Mouse (Mus musculus) cerebellum, adult 9-11 months (tissue): ENCODE measurements around the gene Myzap.

Source experiments
- DNase-seq: peaks from one replicate; pipeline ENCODE4 v3.0.0; 2022

Myzap gene

DNA sequence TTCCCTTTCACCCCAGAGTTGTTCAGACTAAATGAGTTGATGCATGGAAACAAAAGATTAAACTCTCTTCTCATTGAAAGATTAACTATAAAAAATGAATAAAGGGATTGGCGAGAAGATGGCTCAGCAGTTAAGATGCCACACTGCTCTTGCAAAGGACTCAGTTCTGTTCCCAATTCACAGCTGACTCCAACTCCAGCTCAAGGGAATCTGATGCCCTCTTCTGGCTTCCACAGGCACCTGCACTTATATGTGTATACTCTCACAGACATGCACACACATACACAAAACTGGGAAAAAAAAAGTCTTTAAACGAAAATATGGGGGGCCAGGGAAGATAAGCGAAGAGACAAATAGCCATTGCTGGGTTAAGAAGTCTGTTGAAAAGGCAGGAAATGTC, 115.6 kb downstream of the Myzap start:
- DNase-seq: no peak

GRCm38 (mm10) chr9:71475536-71475935, 116.6 kb downstream of the Myzap start:
- DNase-seq: no peak

DNA sequence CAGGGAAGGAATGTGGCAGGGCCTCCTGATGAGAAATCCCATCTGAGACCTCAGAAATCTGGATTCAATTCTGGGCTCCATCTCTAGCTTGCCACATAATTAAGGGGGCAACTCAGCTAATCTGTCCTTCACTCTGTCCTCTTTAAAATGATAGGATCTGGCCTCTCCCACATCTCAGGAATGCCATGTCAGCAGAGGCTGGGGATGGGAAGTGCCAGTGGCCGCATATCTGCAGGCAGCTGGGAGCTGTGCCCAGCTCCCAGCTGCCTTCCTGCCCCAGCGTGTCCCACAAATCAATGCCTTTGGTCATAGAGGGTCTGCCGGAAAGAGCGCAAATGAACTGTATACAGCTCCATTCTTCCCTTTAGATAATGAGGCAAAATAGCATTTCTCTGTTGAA, 124.7 kb downstream of the Myzap start:
- no peak for DNase-seq

DNA sequence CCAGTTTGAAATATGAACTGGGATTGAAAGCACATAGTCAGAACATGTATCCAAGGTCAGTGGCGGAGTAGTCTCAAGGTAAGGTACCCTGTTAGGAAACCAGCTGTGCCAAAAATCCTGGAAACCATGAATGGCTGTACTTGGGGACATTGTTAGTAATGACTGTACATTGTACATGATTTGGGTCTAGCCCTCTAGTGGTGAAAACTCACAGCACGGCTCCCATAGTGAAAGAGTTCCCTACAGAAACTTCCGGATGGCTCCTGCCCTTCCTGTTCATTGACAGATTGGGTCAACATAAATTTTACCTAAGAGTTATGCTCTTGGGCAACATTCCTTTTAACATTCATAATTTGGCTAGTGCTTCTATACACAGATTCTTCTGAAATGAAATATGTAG, 126.0 kb downstream of the Myzap start:
- no peak for DNase-seq

- DNase-seq: no peak
Measured at GRCm38 (mm10) chr9:71463072-71463667, 129.0 kb downstream of the Myzap start.

DNA sequence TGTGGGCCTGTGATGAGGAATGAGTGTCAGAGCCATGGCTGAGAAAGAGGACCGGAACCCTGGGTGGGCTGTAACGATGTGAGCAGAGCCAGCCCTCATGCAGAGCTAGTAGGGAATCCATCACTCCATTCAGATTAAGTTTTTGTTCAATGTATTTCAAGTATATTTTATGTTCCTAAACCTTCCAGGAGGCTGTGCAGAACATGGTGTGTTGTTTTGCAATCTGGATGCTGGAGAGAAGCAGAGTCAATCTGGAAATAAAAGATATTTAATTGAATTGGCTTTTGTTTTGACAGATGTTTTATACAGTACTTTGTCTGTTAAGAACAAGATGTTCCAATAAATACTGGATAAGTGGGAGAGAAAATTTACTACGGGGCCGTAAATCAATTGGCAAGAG, 135.4 kb downstream of the Myzap start:
- DNase-seq: no peak
